In the genomic region with DNA sequence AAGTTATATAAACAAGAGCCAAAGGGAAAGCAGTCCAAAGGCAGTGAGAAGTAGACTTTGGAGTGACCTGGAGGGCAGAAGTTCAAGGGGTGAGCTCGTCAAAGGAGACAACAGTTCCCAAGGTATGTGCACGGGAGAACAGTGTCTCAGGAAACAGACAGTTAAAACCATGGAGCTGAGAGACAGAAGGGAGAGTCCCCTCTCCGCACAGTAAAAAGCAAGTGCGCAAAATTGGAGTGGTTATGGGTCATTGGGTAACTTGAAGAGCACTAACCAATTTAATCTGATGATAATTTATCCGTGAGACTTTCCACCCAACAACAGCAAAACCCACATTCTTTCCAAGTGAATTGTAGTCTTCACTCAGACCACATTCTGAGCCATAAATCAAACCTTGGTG, we compare ENCODE assay signal across 12 mouse cellular contexts. TPM values are rescaled to one million over a fixed set of nuclear protein-coding genes. Genes with fewer than 3 reads are reported as not detected.
DNase-seq lines count a peak whose midpoint lies in the region; ATAC-seq and TF ChIP-seq lines count a peak whose summit lies in the region.
"Had no signal": no experiment of that assay in that cellular context is flagged by ENCODE, and none has a peak within 500 bp of the region (broad histone marks: within the 10 kb centered on the region; RNA-seq: fewer than 3 reads in every experiment).

No protein-coding gene starts in this region.

- no peak for TF ChIP-seq RAD21 in CH12.LX (IDR thresholded peaks at IDR 0.05; ENCODE audit: low read depth, low read length)

- no peak overlapping the region for H3K4me3 ChIP-seq in heart, postnatal 0 days (ENCODE audit: low read depth, low read length)
- H3K4me3 ChIP-seq in CH12.LX (replicated peaks in 1 of 3; ENCODE audit: low read depth in 2 of 3, low read length in 2 of 3, poor library complexity in 1 of 3) = peak overlapping the region; percentile 36 to 53 (median 37)
- H3K4me3 ChIP-seq in bone marrow, adult 2 months (replicated peaks; ENCODE audit: control insufficient read depth, low read depth, low read length) = no peak overlapping the region
- H3K4me3 ChIP-seq: midbrain, embryonic 13.5 days had no signal

- H3K27ac ChIP-seq in heart, postnatal 0 days (ENCODE audit: low read depth) = 0 out of 2 replicates have a peak overlapping the region, but pooled peaks have one; percentile 91
- H3K27ac ChIP-seq in CH12.LX (ENCODE audit: insufficient read depth, low read depth) = peak overlapping the region; percentile 99
- peak overlapping the region; percentile 78 for H3K27ac ChIP-seq in bone marrow, adult 2 months (ENCODE audit: control insufficient read depth, insufficient read depth, low read depth, low read length, poor library complexity)
- H3K27ac ChIP-seq: midbrain, embryonic 13.5 days had no signal

- no peaks in the 10 kb centered on the region for H3K36me3 ChIP-seq in heart, postnatal 0 days (replicated peaks; ENCODE audit: control insufficient read depth, insufficient read depth, low read length)
- no peaks in the 10 kb centered on the region for H3K36me3 ChIP-seq in CH12.LX (replicated peaks in 1 of 2; ENCODE audit: control insufficient read depth in 1 of 2, insufficient read depth in 1 of 2, low read length in 1 of 2)
- H3K36me3 ChIP-seq: midbrain, embryonic 13.5 days had no signal

- dilution Hi-C loops in CH12.LX (cut with MboI; ENCODE audit: extremely low pct_ligation_motif_present, extremely low pct_unique_long_range_greater_than_20kb, low sequenced_read_pairs) = no loop called here

- peak; percentile 1 for DNase-seq in heart, postnatal 0 days (ENCODE audit: low spot score)
- DNase-seq in heart, adult 11 months = no peak
- peak; percentile 51 for DNase-seq in CH12.LX (ENCODE audit: extremely low read depth)
- DNase-seq in kidney, postnatal 25 days = peak; percentile 54 to 76
- DNase-seq in right cerebral cortex, adult 18-20 months = no peak
- no peak for DNase-seq in lung, postnatal 10 days
- DNase-seq: cerebellum, adult 8-10 months; heart, postnatal 36 days had no signal

- WGBS in heart, postnatal 0 days = 75% methylated on average over 5 of the region's 5 CpGs
- WGBS in bone marrow, adult 2 months = 44% methylated on average over 5 of the region's 5 CpGs

- no peak for ATAC-seq in heart, postnatal 0 days (ENCODE audit: insufficient read depth, low read depth)
- no peak for ATAC-seq in megakaryocyte-erythroid progenitor cell, adult 5-6 weeks (replicated peaks; ENCODE audit: low FRiP score, low TSS enrichment, poor library complexity, severe bottlenecking)
- ATAC-seq: midbrain, embryonic 13.5 days had no signal

- H3K4me2 ChIP-seq in heart, postnatal 0 days (ENCODE audit: low read depth, low read length) = no peak overlapping the region
- H3K4me2 ChIP-seq in CH12.LX (ENCODE audit: insufficient read depth, low read depth, poor library complexity, severe bottlenecking) = peak overlapping the region; percentile 54
- H3K4me2 ChIP-seq: midbrain, embryonic 13.5 days had no signal

- H3K4me1 ChIP-seq in heart, postnatal 0 days (ENCODE audit: control insufficient read depth, insufficient read depth) = peaks cover 19% of the 10 kb centered on the region
- peaks cover 26 to 85% of the 10 kb centered on the region in 2 experiments for H3K4me1 ChIP-seq in CH12.LX (ENCODE audit: control insufficient read depth in 1 of 2, insufficient read depth in 2 of 2)
- peaks cover 10% of the 10 kb centered on the region for H3K4me1 ChIP-seq in bone marrow, adult 2 months (ENCODE audit: control insufficient read depth, insufficient read depth, low read length)

- in situ Hi-C loops in CH12.LX (cut with MboI; ENCODE audit: low pct_ligation_motif_present, low pct_unique_long_range_greater_than_20kb, low sequenced_read_pairs) = no loop called here

- TF ChIP-seq EP300 in heart, postnatal 0 days (IDR thresholded peaks at IDR 0.05; ENCODE audit: low read depth) = no peak
- TF ChIP-seq EP300 in CH12.LX (IDR thresholded peaks at IDR 0.05; ENCODE audit: low read length) = no peak

- H3K27me3 ChIP-seq in heart, postnatal 0 days (ENCODE audit: control insufficient read depth, insufficient read depth, low read length) = no peaks in the 10 kb centered on the region
- H3K27me3 ChIP-seq in CH12.LX (replicated peaks) = no peaks in the 10 kb centered on the region
- H3K27me3 ChIP-seq: midbrain, embryonic 13.5 days had no signal

- TF ChIP-seq CTCF in heart, postnatal 0 days (IDR thresholded peaks at IDR 0.05; ENCODE audit: low read depth) = no peak
- no peak for TF ChIP-seq CTCF in CH12.LX (conservative IDR thresholded peaks at IDR 0.05 in 1 of 2, IDR thresholded peaks at IDR 0.05 in 1 of 2; ENCODE audit: low read depth in 2 of 2, low read length in 2 of 2)
- no peak for TF ChIP-seq CTCF in bone marrow, adult 2 months (IDR thresholded peaks at IDR 0.05; ENCODE audit: control insufficient read depth, insufficient read depth, low read length)

- H3K79me2 ChIP-seq in CH12.LX (replicated peaks; ENCODE audit: control insufficient read depth, extremely low read depth, insufficient read depth, poor library complexity, severe bottlenecking) = no peaks in the 10 kb centered on the region

- no peak overlapping the region for H3K9ac ChIP-seq in heart, postnatal 0 days (replicated peaks; ENCODE audit: low read depth, low read length)
- H3K9ac ChIP-seq in CH12.LX (ENCODE audit: insufficient read depth, low read depth) = peak overlapping the region; percentile 46
- H3K9ac ChIP-seq: midbrain, embryonic 13.5 days had no signal

- H3K9me3 ChIP-seq in heart, postnatal 0 days (replicated peaks; ENCODE audit: control insufficient read depth, low read length) = no peaks in the 10 kb centered on the region
- no peaks in the 10 kb centered on the region for H3K9me3 ChIP-seq in CH12.LX (replicated peaks; ENCODE audit: low read length)
- H3K9me3 ChIP-seq: midbrain, embryonic 13.5 days had no signal

- TF ChIP-seq POLR2A in CH12.LX (IDR thresholded peaks at IDR 0.05; ENCODE audit: low read depth, low read length) = no peak
- TF ChIP-seq POLR2A in bone marrow, adult 2 months (IDR thresholded peaks at IDR 0.05; ENCODE audit: borderline replicate concordance, control insufficient read depth, low read depth, low read length) = no peak

TF ChIP-seq in CH12.LX, 34 proteins besides CTCF, POLR2A, EP300 and RAD21 (continues in another document):
- TF ChIP-seq NELFE (IDR thresholded peaks at IDR 0.05; ENCODE audit: low read depth, low read length) (no peak), MAZ (IDR thresholded peaks at IDR 0.05; ENCODE audit: low read depth, low read length) (no peak), MAX (IDR thresholded peaks at IDR 0.05; ENCODE audit: low read length) (no peak), SIN3A (IDR thresholded peaks at IDR 0.05; ENCODE audit: low read length) (0 out of 2 replicates have a peak, but pooled peaks have one; percentile 42), ZKSCAN1 (IDR thresholded peaks at IDR 0.05; ENCODE audit: borderline replicate concordance, low read depth, low read length) (no peak), CHD1 (IDR thresholded peaks at IDR 0.05; ENCODE audit: low read depth, low read length) (no peak), MAFK (IDR thresholded peaks at IDR 0.05; ENCODE audit: insufficient replicate concordance, low read length) (no peak), GABPA (IDR thresholded peaks at IDR 0.05; ENCODE audit: insufficient replicate concordance, low read depth, low read length) (no peak), ETS1 (conservative IDR thresholded peaks at IDR 0.05; ENCODE audit: low read depth, low read length) (peak; percentile 53), POLR2AphosphoS2 (IDR thresholded peaks at IDR 0.05; ENCODE audit: low read depth, low read length) (no peak), E2F4 (IDR thresholded peaks at IDR 0.05; ENCODE audit: insufficient replicate concordance, low read depth, low read length) (no peak), ZNF384 (IDR thresholded peaks at IDR 0.05; ENCODE audit: low read depth, low read length) (no peak), USF1 (IDR thresholded peaks at IDR 0.05; ENCODE audit: low read depth, low read length) (no peak), NRF1 (IDR thresholded peaks at IDR 0.05; ENCODE audit: low read depth, low read length) (no peak), MXI1 (IDR thresholded peaks at IDR 0.05; ENCODE audit: low read depth, low read length) (no peak), RCOR1 (conservative IDR thresholded peaks at IDR 0.05; ENCODE audit: low read depth, low read length) (no peak)

RNA-seq across cellular contexts. Expression of a gene that starts 23.4 kb away (rescaled TPM):
- 16.4 and 52.8 TPM in 2 replicates for total RNA-seq in heart, postnatal 0 days (2014; rRNA removed; ENCODE audit: low replicate concordance)
- polyA plus RNA-seq in heart, postnatal 0 days (2015; fragmentation: Nextera tagmentation; extraction: Ambion mirVana) = 21.7 and 23.3 TPM in 2 replicates
- total RNA-seq in CH12.LX (2012; rRNA removed) (40.7 and 41.1 TPM in 2 replicates), CH12.LX (2014; rRNA removed) (35.3 and 35.4 TPM in 2 replicates)
- polyA plus RNA-seq in CH12.LX (2012; ENCODE audit: insufficient read length, low read depth) = 34.0 and 35.4 TPM in 2 replicates
- polyA plus RNA-seq in bone marrow, adult 2 months (2011; ENCODE audit: insufficient read depth, insufficient read length, low replicate concordance, missing spikeins) = 14.4 and 24.5 TPM in 2 replicates
- total RNA-seq in megakaryocyte-erythroid progenitor cell, adult 5-6 weeks (2014; fragmentation: Nextera tagmentation) = 4.7 and 17.9 TPM in 2 replicates
- 3.5 and 5.3 TPM in 2 replicates for total RNA-seq in megakaryocyte-erythroid progenitor cell, adult 5-6 weeks (2017)

RNA-seq across cellular contexts. Expression of a gene that starts 26.8 kb away (rescaled TPM):
- total RNA-seq in heart, postnatal 0 days (2014; rRNA removed; ENCODE audit: low replicate concordance) = 11.4 and 15.0 TPM in 2 replicates
- polyA plus RNA-seq in heart, postnatal 0 days (2015; fragmentation: Nextera tagmentation; extraction: Ambion mirVana) = 5.2 and 5.6 TPM in 2 replicates
- total RNA-seq in CH12.LX (2012; rRNA removed) (21.2 and 26.6 TPM in 2 replicates), CH12.LX (2014; rRNA removed) (6.4 and 8.3 TPM in 2 replicates)
- 54.1 and 56.9 TPM in 2 replicates for polyA plus RNA-seq in CH12.LX (2012; ENCODE audit: insufficient read length, low read depth)
- polyA plus RNA-seq in bone marrow, adult 2 months (2011; ENCODE audit: insufficient read depth, insufficient read length, low replicate concordance, missing spikeins) = 48.3 and 92.4 TPM in 2 replicates
- total RNA-seq in megakaryocyte-erythroid progenitor cell, adult 5-6 weeks (2014; fragmentation: Nextera tagmentation) = 126 and 134 TPM in 2 replicates
- 34.2 and 38.1 TPM in 2 replicates for total RNA-seq in megakaryocyte-erythroid progenitor cell, adult 5-6 weeks (2017)

RNA-seq across cellular contexts. Expression of a gene that starts 36.6 kb away (rescaled TPM):
- 44.1 and 61.7 TPM in 2 replicates for total RNA-seq in heart, postnatal 0 days (2014; rRNA removed; ENCODE audit: low replicate concordance)
- 39.2 and 40.7 TPM in 2 replicates for polyA plus RNA-seq in heart, postnatal 0 days (2015; fragmentation: Nextera tagmentation; extraction: Ambion mirVana)
- total RNA-seq in CH12.LX (2012; rRNA removed) (not detected in 2 replicates), CH12.LX (2014; rRNA removed) (not detected in 2 replicates)
- polyA plus RNA-seq in CH12.LX (2012; ENCODE audit: insufficient read length, low read depth) = not detected in 2 replicates
- polyA plus RNA-seq in bone marrow, adult 2 months (2011; ENCODE audit: insufficient read depth, insufficient read length, low replicate concordance, missing spikeins) = 4.0 and 5.2 TPM in 2 replicates
- total RNA-seq in megakaryocyte-erythroid progenitor cell, adult 5-6 weeks (2014; fragmentation: Nextera tagmentation) = not detected in 2 replicates
- not detected in 2 replicates for total RNA-seq in megakaryocyte-erythroid progenitor cell, adult 5-6 weeks (2017)
- total RNA-seq: granulocyte monocyte progenitor cell, adult 5-6 weeks had no signal

Comparison
In these comparisons a context has a peak if more than half of its experiments do, and no peak if none do; other contexts are left out.
1. DNase-seq: peak in heart, postnatal 0 days (single experiment), CH12.LX (single experiment) and kidney, postnatal 25 days (2 of 2); none in heart, adult 11 months (single experiment), right cerebral cortex, adult 18-20 months (single experiment) and lung, postnatal 10 days (single experiment).
2. H3K4me3 ChIP-seq: peak in CH12.LX (3 of 3); none in heart, postnatal 0 days (single experiment) and bone marrow, adult 2 months (single experiment).
3. RNA of a gene that starts 36.6 kb away (total RNA-seq): 44.1 to 61.7 TPM in heart, postnatal 0 days; not detected in CH12.LX and not detected in megakaryocyte-erythroid progenitor cell, adult 5-6 weeks; every median in the first group is over 10 times any median in the second.
4. Peak in every context shown above with its lines, with median percentiles within 50 percentile points of each other: H3K27ac ChIP-seq.